Mouse (Mus musculus) T-helper 17 cell (primary cell): ENCODE measurements around the gene Epha2.

Experiments used
- in situ Hi-C, 2 experiments: fragments of 300-600 bp; cut with MboI, MseI; formaldehyde crosslinking; loops; 1 replicate in 1 of 2; 2 replicates in 1 of 2; pipeline ENCODE4 v1.15.1; 2025; ENCODE audit warnings: high pct_unique_total_duplicates in 2 of 2

The Epha2 gene

GRCm38 (mm10) chr4:141301116-141301553, at the start of gene Epha2:
Epha2 (plus strand) TSS chr4:141301240.
- in situ Hi-C loops = no loop called here

GRCm38 (mm10) chr4:141252641-141253040, 48.4 kb upstream of the Epha2 start:
- in situ Hi-C loops = no loop called here

- in situ Hi-C loops = no loop called here
These were observed 46.8 kb upstream of the Epha2 start for GRCm38 (mm10) chr4:141254234-141254633.

- in situ Hi-C loops = no loop called here
These were observed 43.6 kb upstream of the Epha2 start for GRCm38 (mm10) chr4:141257440-141257839.

- in situ Hi-C loops = no loop called here
These were observed 41.6 kb upstream of the Epha2 start for GRCm38 (mm10) chr4:141259413-141259812.

GRCm38 (mm10) chr4:141260007-141260723, 40.9 kb upstream of the Epha2 start:
- in situ Hi-C loops = loop anchor here in 1 of 2 experiments (10.0 kb wide), 1 partner anchor 915 kb away; no protein-coding TSS in a partner anchor

GRCm38 (mm10) chr4:141262906-141263637, 38.0 kb upstream of the Epha2 start:
- in situ Hi-C loops = loop anchor here in 1 of 2 experiments (10.0 kb wide), 1 partner anchor 912 kb away; no protein-coding TSS in a partner anchor

- in situ Hi-C loops = loop anchor here in 1 of 2 experiments (10.0 kb wide), 1 partner anchor 909 kb away; no protein-coding TSS in a partner anchor
These were observed 34.9 kb upstream of the Epha2 start for GRCm38 (mm10) chr4:141265979-141266637.

GRCm38 (mm10) chr4:141267250-141267649, 33.8 kb upstream of the Epha2 start:
- in situ Hi-C loops = loop anchor here in 1 of 2 experiments (10.0 kb wide), 1 partner anchor 908 kb away; no protein-coding TSS in a partner anchor

GRCm38 (mm10) chr4:141267837-141268236, 33.2 kb upstream of the Epha2 start:
- in situ Hi-C loops = loop anchor here in 1 of 2 experiments (10.0 kb wide), 1 partner anchor 907 kb away; no protein-coding TSS in a partner anchor

- in situ Hi-C loops = loop anchor here in 1 of 2 experiments (10.0 kb wide), 1 partner anchor 906 kb away; no protein-coding TSS in a partner anchor
These were observed 32.7 kb upstream of the Epha2 start for GRCm38 (mm10) chr4:141268350-141268749.

- in situ Hi-C loops = loop anchor here in 1 of 2 experiments (10.0 kb wide), 1 partner anchor 906 kb away; no protein-coding TSS in a partner anchor
These were observed 32.0 kb upstream of the Epha2 start for GRCm38 (mm10) chr4:141269080-141269479.

GRCm38 (mm10) chr4:141270201-141270940, 30.7 kb upstream of the Epha2 start:
- in situ Hi-C loops = no loop called here

- in situ Hi-C loops = no loop called here
These were observed 29.8 kb upstream of the Epha2 start for GRCm38 (mm10) chr4:141271228-141271627.

- in situ Hi-C loops = no loop called here
These were observed 29.3 kb upstream of the Epha2 start for GRCm38 (mm10) chr4:141271721-141272120.

GRCm38 (mm10) chr4:141272878-141273277, 28.2 kb upstream of the Epha2 start:
- in situ Hi-C loops = no loop called here

GRCm38 (mm10) chr4:141273296-141273695, 27.7 kb upstream of the Epha2 start:
- in situ Hi-C loops = no loop called here

- in situ Hi-C loops = loop anchor here (5.0 kb wide), 1 partner anchor 88 kb away; no protein-coding TSS in a partner anchor
These were observed 26.3 kb upstream of the Epha2 start for GRCm38 (mm10) chr4:141274485-141275341.

GRCm38 (mm10) chr4:141277157-141277556, 23.9 kb upstream of the Epha2 start:
- in situ Hi-C loops = loop anchor here (5.0 kb wide), 1 partner anchor 85 kb away; no protein-coding TSS in a partner anchor

- in situ Hi-C loops = loop anchor here (5.0 kb wide), 1 partner anchor 84 kb away; no protein-coding TSS in a partner anchor
These were observed 22.9 kb upstream of the Epha2 start for GRCm38 (mm10) chr4:141278154-141278553.
